Mouse (Mus musculus) spleen, adult 2 months (tissue): ENCODE data around the gene Pla2g16. TPM values are rescaled to one million over a fixed set of nuclear protein-coding genes. Genes with fewer than 3 reads are reported as not detected.

Experiments used
- DNase-seq, 2 experiments: peaks; one replicate each; pipeline versions ENCODE4 v3.0.0 to v3.0.0-alpha.2; 2012 to 2021; ENCODE audit warnings: low spot score in 2 of 2, low read depth in 1 of 2
- H3K27ac ChIP-seq: fragments of 200-500 bp; 2 replicates; pipeline ENCODE4 v1.5.1; 2012; ENCODE audit warnings: low read length, inconsistent platforms; ENCODE audit not compliant: insufficient read depth
- H3K27me3 ChIP-seq: fragments of 200-500 bp; 2 replicates; pipeline ENCODE4 v1.6.1; 2012; ENCODE audit warnings: mild to moderate bottlenecking, moderate library complexity, low read length, inconsistent platforms; ENCODE audit not compliant: control insufficient read depth, insufficient read depth
- H3K36me3 ChIP-seq: fragments of 200-500 bp; 2 replicates; pipeline ENCODE4 v1.6.1; 2012; ENCODE audit warnings: mild to moderate bottlenecking, low read length, inconsistent platforms; ENCODE audit not compliant: control insufficient read depth, insufficient read depth
- H3K4me1 ChIP-seq: fragments of 200-500 bp; 2 replicates; pipeline ENCODE4 v1.6.1; 2011; ENCODE audit warnings: inconsistent platforms; ENCODE audit not compliant: control insufficient read depth, insufficient read depth, insufficient read length
- H3K4me3 ChIP-seq: fragments of 200-500 bp; 2 replicates; pipeline ENCODE4 v1.5.1; 2011; ENCODE audit warnings: mild to moderate bottlenecking, inconsistent platforms; ENCODE audit not compliant: insufficient read depth, insufficient read length; ENCODE audit errors: extremely low read depth
- CTCF ChIP-seq: fragments of 200-500 bp; IDR thresholded peaks from 2 replicates; pipeline ENCODE4 v1.5.1; 2011; ENCODE audit warnings: mild to moderate bottlenecking, inconsistent platforms; ENCODE audit not compliant: insufficient read depth, insufficient read length, insufficient replicate concordance; ENCODE audit errors: extremely low read depth
- POLR2A ChIP-seq: fragments of 200-500 bp; IDR thresholded peaks from 2 replicates; pipeline ENCODE4 v1.6.1; 2011; ENCODE audit warnings: low read depth, low read length, inconsistent platforms
- WGBS: fragments of 180-500 bp; shearing (Covaris S2); methylation state at CpG from one replicate; pipeline ENCODE4 v1.1.7; 2018; 5-methylcytosine and 5-hydroxymethylcytosine counted together
- polyA plus RNA-seq: library from polyadenylated mRNA; depleted of rRNA; stranded (reverse); fragments of >200 nt; gene quantifications from 2 replicates; pipeline ENCODE4 v1.2.3, GENCODE M21; 2012; rRNA removed

Gene Pla2g16
- polyA plus RNA-seq, 1 experiment: 17.2 TPM

- 48% methylated on average over 7 of the region's 7 CpGs for WGBS
- Histone ChIP-seq H3K4me1 (no peaks in the 10 kb centered on the region), H3K27me3 (peaks cover under 1% of the 10 kb centered on the region; the same call in 1 of the 2 replicates), H3K27ac (no peak overlapping the region), H3K36me3 (no peaks in the 10 kb centered on the region), H3K4me3 (no peak overlapping the region)
- DNase-seq: peak in 1 of 2 experiments; percentile 17
- peak; percentile 50; the same call in 1 of the 2 replicates for TF ChIP-seq CTCF
- no peak for TF ChIP-seq POLR2A
Observed at GRCm38 (mm10) chr19:7617696-7618095, 60.4 kb downstream of the Pla2g16 start.

DNA sequence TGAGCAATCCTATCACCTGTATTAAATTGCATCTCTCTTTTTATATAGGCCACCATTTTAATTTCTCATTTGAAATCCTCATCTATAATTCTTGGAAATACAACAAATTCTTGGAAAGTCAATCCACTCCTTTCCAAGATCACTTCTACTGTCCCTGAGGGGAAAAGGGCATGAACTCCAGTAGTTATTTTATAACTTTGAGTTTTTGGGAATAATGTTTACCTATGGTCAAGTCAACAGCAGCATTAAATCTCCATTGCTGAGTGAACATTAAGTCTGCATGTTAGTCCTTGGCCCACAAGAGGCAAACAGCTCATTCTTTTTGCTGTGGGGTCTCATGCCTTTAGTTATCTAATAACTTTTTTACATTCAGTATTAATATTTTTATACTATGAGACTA, 75.8 kb downstream of the Pla2g16 start:
- no peaks in the 10 kb centered on the region for H3K4me1 ChIP-seq
- H3K4me3 ChIP-seq: no peak overlapping the region
- TF ChIP-seq CTCF (no peak), POLR2A (no peak)
- no peaks in the 10 kb centered on the region for H3K27me3 ChIP-seq
- no peak overlapping the region for H3K27ac ChIP-seq
- DNase-seq: no peak
- H3K36me3 ChIP-seq: no peaks in the 10 kb centered on the region

GRCm38 (mm10) chr19:7633786-7634185, 76.5 kb downstream of the Pla2g16 start:
- H3K27me3 ChIP-seq: no peaks in the 10 kb centered on the region
- 73% methylated on average over 1 of the region's 1 CpGs for WGBS

More at GRCm38 (mm10) chr19:7633786-7634185, 76.5 kb downstream of the Pla2g16 start:
- Histone ChIP-seq H3K36me3 (no peaks in the 10 kb centered on the region), H3K4me1 (no peaks in the 10 kb centered on the region), H3K4me3 (no peak overlapping the region), H3K27ac (no peak overlapping the region)
- no peak for DNase-seq
- TF ChIP-seq CTCF: no peak
- TF ChIP-seq POLR2A: no peak

Other genes starting within 250 kb of the Pla2g16 start
- gene Mark2, start 215.6 kb upstream of the Pla2g16 start, polyA plus RNA-seq: 84.8 and 111 TPM in 2 replicates
- gene Spindoc, start 174.5 kb upstream of the Pla2g16 start, polyA plus RNA-seq: 10.3 and 12.2 TPM in 2 replicates
- gene 2700081O15Rik, start 139.8 kb upstream of the Pla2g16 start, polyA plus RNA-seq: 10.1 and 12.3 TPM in 2 replicates
- 39.6 and 53.4 TPM in 2 replicates for gene Rtn3, start 74.2 kb upstream of the Pla2g16 start, polyA plus RNA-seq
- gene Atl3, start 63.4 kb upstream of the Pla2g16 start, polyA plus RNA-seq: 6.1 and 6.7 TPM in 2 replicates
- gene Lgals12, start 49.7 kb downstream of the Pla2g16 start, polyA plus RNA-seq: 0.14 and 0.35 TPM in 2 replicates
- gene Hrasls5, start 55.1 kb downstream of the Pla2g16 start, polyA plus RNA-seq: not detected in 2 replicates
- not detected in 2 replicates for gene Slc22a19, start 153.9 kb downstream of the Pla2g16 start, polyA plus RNA-seq
- gene Slc22a26, start 245.2 kb downstream of the Pla2g16 start, polyA plus RNA-seq: not detected in 2 replicates